Mouse (Mus musculus) ES-CJ7 (cell line): ENCODE measurements around the gene Tgfbr2.

Source experiments
- DNase-seq: peaks from one replicate; pipeline ENCODE4 v3.0.0; 2011; ENCODE audit warnings: low read depth, low spot score

Gene Tgfbr2

DNA sequence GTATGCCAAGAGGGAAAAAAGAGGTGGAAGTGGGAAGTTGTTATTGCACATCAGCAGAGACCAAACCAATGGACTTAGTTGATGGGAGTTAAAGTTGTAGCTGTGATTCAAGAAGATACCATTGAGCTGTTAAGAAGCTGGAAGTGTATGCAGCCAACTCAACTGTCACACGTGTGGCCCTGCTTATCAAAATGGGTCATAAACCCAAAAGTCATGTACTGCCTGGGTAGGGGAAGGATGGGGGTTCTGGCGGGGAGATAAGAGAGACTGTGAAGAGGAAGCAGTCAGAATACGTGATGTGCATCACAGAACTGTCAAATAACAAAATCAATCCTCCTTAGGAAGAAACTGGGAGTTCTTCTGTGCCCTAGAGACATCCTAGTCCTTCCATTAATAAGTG is 15.1 kb downstream of the Tgfbr2 start:
- DNase-seq: no peak

DNA sequence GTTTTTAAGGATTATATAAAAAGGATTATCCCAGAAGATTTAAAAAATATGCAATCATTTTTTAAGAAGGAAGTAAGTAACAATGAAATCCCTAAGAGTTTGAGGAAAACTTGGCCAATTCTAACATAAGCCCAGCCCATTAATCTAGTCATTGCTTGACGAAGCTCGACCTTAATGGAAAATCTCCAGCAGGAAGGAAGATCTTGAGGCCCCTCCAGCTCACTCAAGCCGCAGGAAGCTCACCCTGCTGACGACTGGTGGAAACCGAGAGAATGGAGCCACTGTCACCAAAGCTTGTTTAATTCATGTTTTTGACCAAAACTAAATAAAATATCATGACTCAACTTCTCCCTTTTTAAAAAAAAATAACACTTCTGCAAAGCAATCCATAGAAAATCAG is 18.7 kb downstream of the Tgfbr2 start:
- no peak for DNase-seq

DNA sequence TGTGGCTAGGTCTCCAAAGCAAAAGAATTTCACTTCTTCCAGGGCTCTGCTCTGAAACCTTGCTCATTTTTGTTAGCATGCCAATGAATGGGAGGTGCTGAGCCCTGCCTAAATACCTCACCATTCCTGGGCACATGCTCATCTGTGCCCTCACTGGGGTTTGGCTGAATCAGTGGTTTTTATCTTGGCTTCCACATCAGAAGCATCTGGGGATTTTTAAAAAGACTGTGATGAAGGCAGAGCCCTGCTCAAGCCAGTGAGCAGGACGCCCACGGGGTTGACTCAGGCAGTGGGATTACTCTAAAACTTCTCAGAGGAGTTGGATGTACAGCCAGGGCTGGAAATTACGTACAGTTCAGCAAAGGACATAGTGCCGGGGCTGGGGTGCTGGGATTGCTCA is 22.3 kb downstream of the Tgfbr2 start:
- DNase-seq: no peak

DNA sequence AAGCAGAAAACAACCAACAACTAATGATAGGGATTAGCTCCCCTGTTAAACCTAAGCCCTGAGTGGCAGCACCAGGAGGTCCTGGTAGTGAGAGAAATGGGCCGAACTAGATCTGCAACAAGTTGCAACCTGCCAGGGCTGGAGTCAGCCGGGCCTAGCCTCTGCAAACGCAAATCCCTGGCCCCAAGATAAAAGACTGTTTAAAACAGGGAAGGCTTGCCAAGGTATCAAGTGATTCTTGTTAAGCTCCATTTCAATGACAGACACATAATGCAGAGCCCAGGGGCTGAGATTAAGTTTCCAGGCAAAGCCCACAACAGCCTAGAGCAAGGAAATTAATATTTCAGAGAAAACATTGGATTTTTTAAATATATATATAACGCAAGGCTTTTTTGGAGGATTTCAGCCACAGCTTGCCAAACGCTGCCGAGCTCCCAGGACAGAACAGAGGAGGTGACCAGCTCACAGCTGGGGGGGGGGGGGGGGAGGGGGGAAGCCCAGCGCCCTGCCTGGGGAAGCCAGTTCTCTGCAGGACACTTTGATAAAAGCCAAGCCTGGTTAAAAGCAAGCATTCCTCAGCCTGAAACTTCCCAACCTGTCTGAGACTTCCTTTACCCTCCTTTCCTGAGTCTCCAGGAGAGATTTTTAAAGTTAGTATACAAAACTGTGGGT is 24.3 kb downstream of the Tgfbr2 start:
- no peak for DNase-seq

DNA sequence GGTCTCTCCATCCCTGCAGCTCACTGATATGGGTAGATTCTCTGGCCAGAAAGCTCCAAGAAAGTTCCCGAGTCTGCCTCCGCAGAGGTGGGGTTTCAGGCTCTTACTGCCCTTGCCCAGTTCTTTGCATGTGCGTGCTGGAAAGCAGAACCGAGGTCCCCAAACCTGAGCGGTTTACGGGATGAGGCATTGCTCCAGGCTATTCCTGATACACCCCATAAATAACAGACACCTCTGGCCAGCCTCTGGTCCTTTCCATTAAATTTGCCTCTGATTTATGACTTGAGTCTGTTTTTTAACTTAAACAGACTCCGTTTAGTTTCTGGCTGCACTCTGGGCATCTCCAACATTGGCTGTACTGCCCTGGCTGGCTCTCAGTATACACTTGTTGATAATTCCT is 26.4 kb downstream of the Tgfbr2 start:
- DNase-seq: no peak

DNA sequence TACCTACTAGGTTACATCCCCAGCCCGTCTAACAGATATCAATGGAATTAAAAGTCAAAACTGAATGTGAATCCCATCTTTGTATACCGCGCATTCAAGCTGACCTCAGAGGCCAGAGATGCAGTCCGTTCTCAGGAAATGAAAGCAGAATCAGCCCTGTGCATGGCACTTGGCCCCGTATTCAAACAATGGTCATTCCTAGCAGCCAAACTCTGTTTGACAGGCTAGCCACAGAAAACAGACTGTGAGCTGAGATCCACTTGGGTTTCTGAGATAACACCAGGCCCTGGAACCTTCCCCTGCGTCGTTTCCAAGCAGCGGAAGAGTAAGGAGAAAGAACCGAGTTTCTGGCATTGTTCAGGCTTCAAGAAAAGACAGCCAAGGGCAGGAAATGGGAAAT is 28.9 kb downstream of the Tgfbr2 start:
- no peak for DNase-seq

DNA sequence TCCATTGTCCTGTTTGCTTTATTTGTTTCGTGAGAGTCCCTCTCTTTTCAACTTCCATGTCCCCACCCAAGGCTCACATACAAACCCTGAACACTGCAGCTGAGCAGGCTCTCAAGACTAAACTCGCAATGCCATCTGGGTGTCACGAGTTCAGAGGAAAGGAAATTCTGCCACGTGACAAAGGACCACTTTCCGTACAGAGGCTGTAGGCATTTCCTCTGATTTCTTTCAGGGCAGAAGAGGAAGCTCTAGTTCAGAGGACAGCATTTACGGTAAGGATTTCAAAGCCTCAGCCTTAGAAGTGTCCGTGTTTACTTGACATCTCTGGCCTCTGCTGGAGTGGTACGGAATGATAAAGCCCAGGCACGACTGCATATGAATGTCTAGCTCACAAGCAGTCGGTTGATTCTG is 29.9 kb downstream of the Tgfbr2 start:
- DNase-seq: no peak

DNA sequence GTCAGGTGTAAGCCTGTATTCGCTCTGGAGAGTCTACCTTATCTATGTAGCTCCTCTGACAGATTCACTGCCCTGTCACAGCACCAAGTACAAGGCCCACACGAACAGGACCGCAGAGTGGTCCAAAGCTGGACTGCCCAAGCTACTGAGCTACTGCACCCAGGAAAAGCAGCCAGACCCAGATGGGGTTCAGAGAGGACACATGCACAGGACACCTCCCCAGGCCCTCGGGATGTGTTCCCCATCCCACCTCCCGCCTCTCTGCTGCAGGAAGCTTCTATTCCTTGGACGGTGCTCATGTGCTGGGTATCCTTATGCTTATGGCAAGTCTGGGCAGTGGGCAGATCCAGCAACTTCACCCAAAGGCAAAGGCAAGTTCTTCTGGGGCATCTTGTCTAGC is 34.7 kb downstream of the Tgfbr2 start:
- DNase-seq: no peak

DNA sequence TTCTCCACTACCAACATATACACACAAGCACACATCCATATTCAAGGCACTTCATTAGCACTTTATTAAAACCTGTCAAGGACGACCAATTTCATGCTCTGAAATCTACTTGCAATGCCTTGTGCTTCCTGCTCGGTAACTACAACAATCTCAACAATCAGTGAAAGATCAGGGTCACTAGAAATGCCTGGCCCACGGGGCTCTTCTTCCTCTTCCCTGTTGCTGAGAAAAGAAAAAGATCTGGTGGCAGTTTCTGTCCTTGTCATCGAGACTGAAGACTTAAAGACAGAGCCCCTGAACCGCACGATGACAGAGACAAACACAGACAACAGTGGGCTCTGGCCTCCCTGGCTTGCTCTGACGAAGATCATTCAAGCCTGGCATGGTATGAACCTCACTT is 35.6 kb downstream of the Tgfbr2 start:
- DNase-seq: no peak

DNA sequence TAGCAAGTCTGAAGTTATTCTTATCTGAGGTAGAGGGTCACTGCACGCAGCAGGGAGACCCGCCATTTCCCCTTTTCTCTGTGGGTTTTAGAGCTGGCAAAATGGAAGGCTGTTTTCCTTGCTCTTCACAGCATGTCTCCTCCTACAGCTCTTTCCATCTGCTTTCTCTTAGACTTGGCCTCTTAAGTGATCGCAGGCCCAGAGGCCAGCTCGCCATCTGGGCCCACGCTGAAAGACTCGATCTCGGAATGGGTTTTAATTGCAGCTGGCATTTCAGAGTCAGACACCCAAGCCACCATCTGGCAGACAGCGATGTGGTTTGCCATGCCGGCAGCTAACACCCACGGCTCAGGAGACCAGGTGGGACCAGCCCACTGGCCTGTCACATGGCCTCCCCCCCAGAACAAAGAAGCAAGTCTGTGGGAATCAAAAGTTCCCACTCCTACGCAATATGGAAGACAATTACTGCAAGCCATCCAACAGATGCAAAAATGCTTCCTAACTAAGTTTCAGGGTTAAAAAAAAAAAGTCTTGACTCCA is 36.5 kb downstream of the Tgfbr2 start:
- no peak for DNase-seq

DNA sequence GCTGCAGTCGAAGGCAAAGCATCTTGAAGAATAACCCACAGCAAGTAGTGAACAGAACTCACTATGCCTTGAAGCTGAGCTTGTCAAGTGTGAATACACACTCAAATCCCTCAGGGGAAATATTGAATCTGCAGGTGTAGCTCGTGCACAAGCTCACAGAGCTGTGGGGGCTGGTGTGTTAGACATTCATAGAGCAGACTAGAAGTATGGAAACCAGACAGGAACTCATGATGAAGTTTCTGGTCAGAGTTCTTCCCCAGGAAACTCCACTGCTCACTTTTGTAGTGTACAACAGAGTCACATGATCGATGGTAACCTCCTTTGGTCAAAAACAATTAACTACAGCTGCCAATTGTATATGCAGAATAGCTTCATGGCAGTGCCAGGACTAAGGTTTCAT is 37.5 kb downstream of the Tgfbr2 start:
- DNase-seq: no peak

DNA sequence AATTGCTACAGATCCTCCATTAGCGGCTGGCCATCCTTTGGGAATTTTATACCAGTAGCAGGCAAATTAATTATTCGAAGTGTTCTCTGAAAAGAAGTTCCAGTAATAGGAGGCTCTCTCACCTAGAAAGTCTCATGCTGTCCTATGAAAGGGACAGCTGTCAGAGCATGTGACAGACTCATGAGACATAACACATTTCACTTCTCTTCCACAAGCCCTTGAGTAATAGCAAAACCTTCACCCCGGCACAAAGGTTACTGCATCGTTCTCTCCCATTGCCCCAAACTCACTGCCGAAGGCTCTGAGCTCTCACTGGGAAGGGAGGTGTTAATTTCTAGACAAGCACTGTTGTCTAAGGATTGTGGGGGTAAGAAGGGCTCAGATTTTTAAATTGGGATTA is 38.3 kb downstream of the Tgfbr2 start:
- DNase-seq: no peak

DNA sequence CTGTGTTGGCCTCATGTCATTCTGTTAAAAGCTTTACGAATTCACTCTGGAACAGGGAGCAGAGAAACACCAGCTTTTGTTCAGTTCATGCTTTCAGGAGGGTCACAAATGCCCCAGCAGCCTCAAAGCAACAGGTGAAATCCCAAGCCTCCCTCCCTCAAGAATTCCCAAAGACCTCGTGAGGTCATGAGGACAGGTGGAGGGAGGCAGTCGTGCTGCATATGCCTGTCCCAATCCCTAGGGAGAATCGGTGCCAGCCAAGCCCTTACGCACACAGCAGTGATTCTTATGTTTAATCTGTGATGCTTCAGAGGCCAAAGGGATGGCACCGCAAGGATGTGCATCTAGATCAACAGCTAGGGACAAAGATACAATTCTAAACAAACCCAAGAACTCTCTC is 39.0 kb downstream of the Tgfbr2 start:
- no peak for DNase-seq

DNA sequence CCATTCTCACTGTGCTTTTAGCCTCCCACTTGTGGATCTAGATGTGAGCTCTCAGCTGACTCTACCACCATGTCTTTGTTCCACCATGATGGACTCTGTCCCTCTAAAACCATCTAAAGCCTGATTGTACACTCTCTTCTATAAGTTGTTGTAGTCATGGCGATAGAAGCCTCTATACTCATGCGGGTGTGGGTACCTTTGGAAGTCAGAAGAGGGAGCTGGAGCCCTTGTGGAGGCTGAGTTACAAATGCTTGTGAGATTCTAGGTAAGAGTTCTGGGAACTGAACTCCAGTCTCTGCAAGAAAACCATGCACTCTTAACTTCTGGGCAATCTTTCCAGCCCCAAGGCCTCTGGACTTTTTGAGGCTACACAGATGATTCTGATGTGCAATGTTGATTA is 40.7 kb downstream of the Tgfbr2 start:
- peak; percentile 6 for DNase-seq

DNA sequence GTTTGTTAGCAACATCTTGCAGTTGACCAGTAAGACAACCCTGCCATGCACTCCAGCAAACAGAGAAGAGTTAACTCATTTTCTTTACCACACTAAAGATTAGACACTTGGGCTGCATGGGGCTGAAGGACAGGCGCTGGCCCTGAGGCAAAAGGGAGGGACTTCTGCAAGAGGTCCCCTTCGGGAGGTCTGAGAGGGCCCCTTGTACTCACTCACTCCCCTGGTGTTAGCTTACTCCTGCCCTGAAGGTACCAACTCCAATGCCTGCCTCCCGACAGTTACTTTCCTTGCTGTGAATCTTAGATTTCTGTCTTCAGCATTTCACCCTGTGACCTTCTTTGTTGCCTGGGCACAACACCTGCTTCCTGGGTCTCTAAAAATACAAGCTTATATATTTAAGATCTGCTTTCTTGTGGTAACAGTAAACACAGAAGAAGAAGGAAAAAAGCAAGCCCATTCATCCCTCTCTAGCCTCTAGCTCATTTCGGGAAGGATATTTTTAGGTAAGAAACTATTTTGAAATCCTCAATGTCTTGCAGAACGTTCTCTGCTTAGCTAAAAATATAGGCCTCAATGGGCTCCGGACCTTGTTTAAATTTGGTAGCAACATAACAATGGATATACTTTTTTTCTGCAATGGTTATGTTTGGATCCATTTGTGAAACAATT is 41.7 kb downstream of the Tgfbr2 start:
- DNase-seq: no peak

DNA sequence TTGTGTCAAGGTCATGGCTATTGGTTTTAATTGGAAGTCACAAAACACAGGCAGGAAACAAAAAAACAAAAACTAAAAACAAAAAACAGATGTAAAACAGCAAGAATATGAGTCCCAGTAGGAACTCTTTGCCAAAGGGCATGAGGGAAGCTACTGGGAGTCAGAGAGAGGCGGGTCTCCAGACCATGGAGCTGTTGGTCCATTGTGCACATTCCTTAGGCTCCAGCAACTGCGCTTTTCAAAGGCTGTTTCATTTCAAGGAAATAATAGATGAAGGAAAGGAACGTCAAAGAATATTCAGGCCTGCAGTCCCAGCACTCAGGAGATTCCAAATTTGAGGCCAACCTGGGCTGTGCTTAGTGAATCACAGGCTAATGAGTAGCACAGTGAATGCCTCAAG is 46.3 kb downstream of the Tgfbr2 start:
- no peak for DNase-seq

DNA sequence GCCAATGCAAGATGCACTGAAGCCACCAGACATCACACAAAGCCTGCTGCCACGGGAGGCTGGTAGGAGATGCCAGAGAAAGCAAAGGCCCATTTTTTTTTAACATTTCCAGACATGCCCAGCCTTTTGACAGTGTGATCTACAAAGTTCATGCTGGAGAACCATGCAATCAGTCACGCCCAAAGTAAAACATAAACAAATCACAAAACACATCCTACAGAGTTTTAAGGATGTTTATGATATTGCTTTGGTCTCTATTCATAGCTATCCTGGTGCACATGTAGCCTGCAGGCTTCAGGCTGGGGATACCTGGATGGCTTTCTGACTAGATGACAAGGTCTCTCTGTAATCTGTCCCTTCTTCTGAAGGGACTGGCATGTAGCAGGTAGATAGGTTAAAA is 46.8 kb downstream of the Tgfbr2 start:
- DNase-seq: no peak

DNA sequence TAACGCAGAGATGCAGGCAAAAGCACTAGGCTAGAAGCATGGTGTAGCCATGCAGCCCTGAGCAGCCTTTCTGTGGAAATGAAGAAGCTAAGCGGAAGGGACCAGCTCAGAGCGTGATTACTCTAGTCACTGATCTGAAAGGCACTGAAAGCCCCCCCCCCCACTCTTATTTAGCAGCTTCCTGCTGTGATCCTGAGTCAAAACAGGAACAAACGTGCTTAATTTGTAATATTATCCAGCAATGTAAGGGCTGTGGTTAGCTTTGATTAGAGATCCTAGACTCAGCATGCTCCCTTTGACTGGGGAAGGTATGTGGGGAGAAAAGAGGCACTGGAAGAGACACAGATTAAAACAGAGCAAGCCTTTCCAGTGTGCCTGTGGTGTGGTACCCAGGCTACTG is 48.7 kb downstream of the Tgfbr2 start:
- no peak for DNase-seq

DNA sequence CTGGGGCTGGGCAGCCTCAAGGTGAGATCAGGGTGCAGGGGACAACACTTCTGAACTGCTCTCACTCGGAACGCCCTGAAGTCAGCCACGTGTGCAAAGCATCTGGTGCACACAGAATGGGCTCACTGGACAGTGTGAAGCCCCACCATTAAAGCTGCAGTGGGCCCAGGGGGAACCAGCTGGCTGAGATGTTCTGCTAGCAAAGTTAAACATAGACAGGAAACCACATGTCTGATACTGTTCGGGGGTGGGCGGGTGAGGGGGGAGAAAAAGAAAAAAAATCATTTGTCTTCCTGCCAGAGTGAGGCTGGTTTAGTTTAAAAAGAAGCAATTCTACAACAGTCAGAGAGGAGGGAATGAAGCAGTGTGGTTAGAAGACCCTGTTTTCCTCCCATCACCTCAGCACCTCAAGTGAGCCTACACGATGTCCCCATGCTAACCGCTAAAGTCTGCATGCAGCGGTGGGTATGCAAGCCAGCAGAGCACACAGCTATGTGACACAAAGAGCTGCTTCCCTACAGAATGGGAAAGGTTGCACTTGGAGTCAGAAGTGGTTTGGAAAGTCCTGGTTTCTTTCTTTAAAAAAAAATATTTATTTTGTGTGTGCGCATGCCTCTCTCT is 52.1 kb downstream of the Tgfbr2 start:
- no peak for DNase-seq

DNA sequence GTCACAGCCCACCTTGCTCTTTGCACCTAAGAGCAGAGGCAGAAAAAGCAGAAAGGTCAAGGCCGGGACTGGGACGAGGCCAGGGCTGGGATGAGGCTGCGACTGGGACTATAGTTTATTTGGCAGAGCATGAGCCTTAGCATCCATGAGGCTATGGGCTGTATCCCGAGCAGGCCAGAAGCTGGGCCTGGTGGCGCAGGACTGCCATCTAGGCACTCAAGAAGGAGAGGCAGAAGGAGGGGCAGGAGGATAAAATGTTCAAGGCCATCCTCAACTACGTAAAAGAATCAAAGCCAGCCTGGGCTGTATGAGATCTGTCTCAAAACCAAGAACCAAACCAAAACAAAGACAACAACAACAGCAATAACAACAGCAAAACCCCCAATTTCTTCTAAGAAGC is 52.6 kb downstream of the Tgfbr2 start:
- peak; percentile 11 for DNase-seq

DNA sequence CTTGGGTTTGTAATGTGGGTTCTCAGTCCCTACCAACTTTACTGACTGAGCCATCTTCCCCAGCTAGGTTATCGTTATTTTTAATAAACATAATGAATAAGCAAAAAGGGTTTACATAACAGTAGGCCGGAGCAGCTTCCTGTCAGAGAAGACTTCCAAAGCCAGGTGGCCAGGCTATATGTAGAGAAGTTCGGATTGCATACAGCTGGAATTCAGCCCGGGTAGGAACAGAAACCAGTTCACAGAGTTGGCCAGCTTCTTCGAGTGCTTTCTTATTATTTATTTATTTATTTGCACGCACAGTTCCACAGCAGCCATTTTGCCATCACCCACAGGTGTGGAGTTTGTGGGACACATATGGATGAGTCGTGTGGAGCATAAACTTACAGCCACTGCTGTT is 53.7 kb downstream of the Tgfbr2 start:
- no peak for DNase-seq

DNA sequence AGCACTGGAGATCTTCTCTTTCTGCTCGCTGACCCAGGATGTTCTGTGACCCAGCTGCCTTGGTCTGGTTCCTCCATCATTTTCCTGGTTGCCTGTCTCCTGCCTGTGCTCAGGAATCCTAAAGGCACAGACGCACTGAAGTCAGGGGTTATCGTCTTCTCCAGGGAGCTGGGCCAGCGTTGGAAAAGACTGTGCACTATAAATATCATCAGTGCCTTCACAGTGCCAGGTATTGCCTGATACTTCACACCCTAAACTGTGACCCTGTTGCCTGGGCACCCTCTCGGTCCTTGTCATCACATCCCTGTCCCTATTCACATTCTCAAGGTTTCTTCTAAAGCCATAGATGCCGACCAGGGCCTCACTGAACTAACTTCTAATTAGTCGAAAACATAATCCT is 55.2 kb downstream of the Tgfbr2 start:
- DNase-seq: no peak

DNA sequence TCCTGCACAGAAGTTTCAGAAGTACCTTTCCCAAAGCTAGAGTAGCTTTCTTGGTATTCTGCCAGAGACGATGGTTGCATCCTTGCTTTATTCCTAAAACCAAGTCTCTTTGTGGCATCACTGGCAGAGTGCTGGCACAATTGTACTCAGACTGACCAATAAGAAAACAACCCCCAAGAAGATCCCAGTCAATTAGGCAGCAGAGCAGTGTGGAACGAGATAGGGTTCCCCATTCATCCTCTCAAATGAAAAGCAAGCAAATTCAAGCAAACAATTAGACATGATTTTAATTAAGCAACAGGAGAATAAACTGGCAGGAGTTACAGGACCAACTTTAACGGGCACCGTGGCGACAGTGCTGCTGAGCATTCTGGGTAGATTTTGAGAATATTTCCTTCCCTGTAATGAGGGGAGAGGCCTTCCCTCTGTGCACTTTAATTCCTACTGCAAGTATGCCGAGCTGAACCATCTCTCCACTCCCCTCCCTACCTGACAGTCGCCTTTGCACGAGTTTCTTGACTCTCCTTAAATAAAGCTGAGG is 56.8 kb downstream of the Tgfbr2 start:
- no peak for DNase-seq
